Mouse (Mus musculus): ENCODE measurements around the gene Tnfsf18. TPM values are rescaled to one million over a fixed set of nuclear protein-coding genes. Genes with fewer than 3 reads are reported as not detected.

Tnfsf18 gene
- total and polyA plus RNA-seq, 3 experiments = not detected

DNA sequence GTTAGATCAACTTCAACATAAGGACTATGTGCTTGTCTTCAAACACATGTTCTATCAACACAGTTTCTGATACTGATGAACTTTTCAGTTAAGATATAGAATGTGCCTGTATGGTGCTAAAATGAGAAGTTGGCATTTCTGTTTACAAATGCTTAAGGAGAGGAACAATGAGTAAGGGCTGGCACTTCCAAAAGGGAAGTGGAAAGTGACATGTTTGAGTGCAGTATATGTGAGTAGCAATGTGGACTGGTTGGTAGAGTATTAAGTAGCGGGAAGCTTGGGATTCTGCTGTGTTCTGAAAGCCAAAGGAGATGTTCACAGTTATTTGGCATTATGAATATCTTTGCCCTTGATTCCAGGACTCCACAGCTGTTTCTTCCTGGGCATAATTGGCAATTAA is 33.7 kb downstream of the Tnfsf18 start:
- Histone ChIP-seq H3K27me3 (ENCODE audit: control insufficient read depth in 1 of 2, insufficient read depth in 2 of 2, low read length in 2 of 2) (no peaks in the 10 kb centered on the region), H3K36me3 (ENCODE audit: control insufficient read depth in 1 of 2, insufficient read depth in 2 of 2, low read length in 2 of 2) (no peaks in the 10 kb centered on the region), H3K4me1 (ENCODE audit: control insufficient read depth in 1 of 2, insufficient read depth in 2 of 2, low read length in 2 of 2) (no peaks in the 10 kb centered on the region), H3K27ac (ENCODE audit: control insufficient read depth, low read depth, low read length) (no peak overlapping the region), H3K79me2 (ENCODE audit: control insufficient read depth, insufficient read depth, low read length, poor library complexity) (no peaks in the 10 kb centered on the region), H3K9ac (ENCODE audit: control insufficient read depth, low read depth, low read length, poor library complexity, severe bottlenecking) (no peak overlapping the region), H3K9me3 (replicated peaks; ENCODE audit: insufficient read depth, low read length) (no peaks in the 10 kb centered on the region), H3K4me3 (ENCODE audit: control insufficient read depth in 1 of 2, insufficient read depth in 1 of 2, low read depth in 2 of 2, low read length in 2 of 2) (no peak overlapping the region)
- no peak for TF ChIP-seq ZKSCAN1 (IDR thresholded peaks at IDR 0.05; ENCODE audit: low read depth, low read length)
- TF ChIP-seq RAD21 (IDR thresholded peaks at IDR 0.05; ENCODE audit: low read depth, low read length) = no peak
- TF ChIP-seq BHLHE40 (IDR thresholded peaks at IDR 0.05; ENCODE audit: borderline replicate concordance, low read depth, low read length) = no peak
- no peak for TF ChIP-seq POLR2A (IDR thresholded peaks at IDR 0.05; ENCODE audit: control insufficient read depth in 1 of 2, insufficient read depth in 1 of 2, low read depth in 1 of 2, low read length in 2 of 2, poor library complexity in 1 of 2)
- TF ChIP-seq MXI1 (IDR thresholded peaks at IDR 0.05; ENCODE audit: low read depth, low read length) = no peak
- TF ChIP-seq GATA1 (IDR thresholded peaks at IDR 0.05; ENCODE audit: low read depth, low read length) = no peak
- no peak for TF ChIP-seq MAZ (IDR thresholded peaks at IDR 0.05; ENCODE audit: low read depth, low read length)
- no peak for TF ChIP-seq HCFC1 (IDR thresholded peaks at IDR 0.05; ENCODE audit: low read depth, low read length)
- TF ChIP-seq ZNF384 (IDR thresholded peaks at IDR 0.05; ENCODE audit: low read depth, low read length) = no peak
- no peak for TF ChIP-seq ETS1 (IDR thresholded peaks at IDR 0.05; ENCODE audit: low read depth, low read length)
- no peak for TF ChIP-seq KAT2A (conservative IDR thresholded peaks at IDR 0.05; ENCODE audit: low read depth, low read length)
- TF ChIP-seq USF1 (IDR thresholded peaks at IDR 0.05; ENCODE audit: low read depth, low read length) = no peak
- TF ChIP-seq JUND (IDR thresholded peaks at IDR 0.05; ENCODE audit: low read depth, low read length) = no peak
- TF ChIP-seq UBTF (IDR thresholded peaks at IDR 0.05; ENCODE audit: borderline replicate concordance, insufficient read depth, low read depth, low read length) = no peak
- TF ChIP-seq CTCF (IDR thresholded peaks at IDR 0.05 in 2 of 3, conservative IDR thresholded peaks at IDR 0.05 in 1 of 3; ENCODE audit: control insufficient read depth in 1 of 3, insufficient read depth in 1 of 3, low read depth in 2 of 3, low read length in 3 of 3, poor library complexity in 1 of 3, severe bottlenecking in 1 of 3) = no peak
- TF ChIP-seq GABPA (IDR thresholded peaks at IDR 0.05; ENCODE audit: low read depth, low read length) = no peak
- no peak for TF ChIP-seq USF2 (IDR thresholded peaks at IDR 0.05; ENCODE audit: borderline replicate concordance in 1 of 2, insufficient read depth in 1 of 2, low read depth in 1 of 2, low read length in 2 of 2)
- DNase-seq (ENCODE audit: low read depth, low spot score) = no peak

DNA sequence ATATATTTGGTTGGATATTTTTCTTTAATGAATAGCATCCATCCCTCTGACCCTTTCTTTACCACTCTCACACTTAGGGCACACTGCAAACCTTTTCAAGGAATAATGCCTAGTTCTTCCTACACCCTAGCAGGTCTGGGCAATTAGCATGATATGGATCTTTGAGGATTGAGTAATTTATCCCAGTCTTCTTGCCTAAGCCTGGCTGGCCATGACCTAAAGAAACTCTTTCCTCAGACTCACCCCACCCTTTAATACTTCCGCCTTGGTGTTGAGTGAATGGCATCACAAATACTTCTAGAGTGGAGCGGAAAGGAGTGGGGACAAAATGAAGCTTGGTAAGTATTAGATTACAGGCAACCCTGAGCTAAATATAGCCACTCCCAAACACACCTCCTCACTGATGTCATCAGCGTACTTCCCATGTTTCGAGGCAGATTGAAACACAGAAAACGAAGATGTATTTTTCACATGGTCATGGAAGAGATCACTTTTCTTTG is 56.2 kb downstream of the Tnfsf18 start:
- TF ChIP-seq JUND (IDR thresholded peaks at IDR 0.05; ENCODE audit: low read depth, low read length) = no peak
- no peak for TF ChIP-seq ZNF384 (IDR thresholded peaks at IDR 0.05; ENCODE audit: low read depth, low read length)
- TF ChIP-seq SIN3A (IDR thresholded peaks at IDR 0.05; ENCODE audit: low read length) = no peak
- TF ChIP-seq ZC3H11A (IDR thresholded peaks at IDR 0.05; ENCODE audit: low read depth, low read length) = no peak
- no peak for TF ChIP-seq MEF2A (IDR thresholded peaks at IDR 0.05; ENCODE audit: extremely low read depth, insufficient replicate concordance, low read depth, low read length, poor library complexity, severe bottlenecking)
- TF ChIP-seq NRF1 (IDR thresholded peaks at IDR 0.05; ENCODE audit: insufficient read depth, low read depth, low read length, poor library complexity, severe bottlenecking) = no peak
- TF ChIP-seq MXI1 (IDR thresholded peaks at IDR 0.05; ENCODE audit: low read depth, low read length) = no peak
- TF ChIP-seq RAD21 (IDR thresholded peaks at IDR 0.05; ENCODE audit: low read depth, low read length) = no peak
- no peak for TF ChIP-seq USF2 (IDR thresholded peaks at IDR 0.05; ENCODE audit: borderline replicate concordance in 1 of 2, insufficient read depth in 1 of 2, low read depth in 1 of 2, low read length in 2 of 2)
- no peak for TF ChIP-seq E2F4 (IDR thresholded peaks at IDR 0.05; ENCODE audit: borderline replicate concordance, low read depth, low read length)
- no peak for TF ChIP-seq POLR2AphosphoS5 (IDR thresholded peaks at IDR 0.05; ENCODE audit: borderline replicate concordance, low read depth, low read length)
- no peaks in the 10 kb centered on the region for H3K27me3 ChIP-seq (ENCODE audit: control insufficient read depth in 1 of 2, insufficient read depth in 2 of 2, low read length in 2 of 2)
- no peaks in the 10 kb centered on the region for H3K79me2 ChIP-seq (ENCODE audit: control insufficient read depth, insufficient read depth, low read length, poor library complexity)

More for the DNA sequence above, 56.2 kb downstream of the Tnfsf18 start:
- no peak overlapping the region for H3K4me3 ChIP-seq (ENCODE audit: control insufficient read depth in 1 of 2, insufficient read depth in 1 of 2, low read depth in 2 of 2, low read length in 2 of 2)
- H3K9me3 ChIP-seq (replicated peaks; ENCODE audit: insufficient read depth, low read length) = no peaks in the 10 kb centered on the region
- no peak overlapping the region for H3K9ac ChIP-seq (ENCODE audit: control insufficient read depth, low read depth, low read length, poor library complexity, severe bottlenecking)
- H3K27ac ChIP-seq (ENCODE audit: control insufficient read depth, low read depth, low read length) = no peak overlapping the region
- H3K4me1 ChIP-seq (ENCODE audit: control insufficient read depth in 1 of 2, insufficient read depth in 2 of 2, low read length in 2 of 2) = no peaks in the 10 kb centered on the region
- no peak for DNase-seq (ENCODE audit: low read depth, low spot score)
- H3K36me3 ChIP-seq (ENCODE audit: control insufficient read depth in 1 of 2, insufficient read depth in 2 of 2, low read length in 2 of 2) = no peaks in the 10 kb centered on the region

All from MEL (cell line).